Mouse (Mus musculus): ENCODE results near the gene Eif2b1. TPM values are rescaled to one million over a fixed set of nuclear protein-coding genes. Genes with fewer than 3 reads are reported as not detected.
"Not testable (repeated sequence)": the region's sequence is repeated elsewhere in the genome, so short reads cannot be mapped to it uniquely, and the experiment has no call there.

Gene Eif2b1
- polyA plus RNA-seq, 1 experiment from 2014 or later = 69.8 TPM

- H3K4me3 ChIP-seq (replicated peaks); H3K9me3 ChIP-seq (replicated peaks); ATAC-seq (ENCODE audit: low read depth); H3K27ac ChIP-seq; H3K27me3 ChIP-seq; H3K4me2 ChIP-seq; DNase-seq; H3K9ac ChIP-seq: not testable (repeated sequence)
- 76% methylated on average over 4 of the region's 4 CpGs for WGBS (ENCODE audit: insufficient replicate concordance)
- Histone ChIP-seq H3K36me3 (peaks cover 52% of the 10 kb centered on the region), H3K4me1 (replicated peaks) (peaks cover 22% of the 10 kb centered on the region)
These were observed 28.2 kb downstream of the Eif2b1 start for GRCm38 (mm10) chr5:124550737-124551136.

DNA sequence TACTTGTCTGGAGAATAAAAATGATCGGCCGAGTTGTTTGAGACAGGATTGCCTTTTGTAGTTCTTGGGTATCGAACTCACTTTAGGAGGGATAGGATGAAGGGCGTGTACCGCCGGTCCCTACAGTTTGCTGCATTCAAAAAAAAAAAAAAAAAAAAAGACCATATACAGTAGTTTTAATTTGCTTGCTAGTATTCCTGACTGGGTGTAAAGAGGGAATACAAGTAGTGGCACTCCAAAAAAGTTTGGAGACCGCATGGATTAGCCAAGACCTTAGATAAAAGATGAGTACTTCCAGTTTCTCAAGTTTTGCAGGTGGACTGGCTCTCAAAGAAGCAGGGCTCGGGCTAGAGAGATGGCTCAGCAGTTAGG lies 37.3 kb downstream of the Eif2b1 start:
- H3K9ac ChIP-seq = peak overlapping the region; percentile 96
- 7% methylated on average over 8 of the region's 8 CpGs for WGBS (ENCODE audit: insufficient replicate concordance)
- peak overlapping the region; percentile 87 for H3K27ac ChIP-seq
- peak overlapping the region; percentile 96 for H3K4me3 ChIP-seq (replicated peaks)
- H3K27me3 ChIP-seq = no peaks in the 10 kb centered on the region
- ATAC-seq (ENCODE audit: low read depth) = no peak
- peaks cover 37% of the 10 kb centered on the region for H3K4me1 ChIP-seq (replicated peaks)
- no peak for DNase-seq
- H3K4me2 ChIP-seq = peak overlapping the region; percentile 79
- no peaks in the 10 kb centered on the region for H3K9me3 ChIP-seq (replicated peaks)
- peaks cover 44% of the 10 kb centered on the region for H3K36me3 ChIP-seq

DNA sequence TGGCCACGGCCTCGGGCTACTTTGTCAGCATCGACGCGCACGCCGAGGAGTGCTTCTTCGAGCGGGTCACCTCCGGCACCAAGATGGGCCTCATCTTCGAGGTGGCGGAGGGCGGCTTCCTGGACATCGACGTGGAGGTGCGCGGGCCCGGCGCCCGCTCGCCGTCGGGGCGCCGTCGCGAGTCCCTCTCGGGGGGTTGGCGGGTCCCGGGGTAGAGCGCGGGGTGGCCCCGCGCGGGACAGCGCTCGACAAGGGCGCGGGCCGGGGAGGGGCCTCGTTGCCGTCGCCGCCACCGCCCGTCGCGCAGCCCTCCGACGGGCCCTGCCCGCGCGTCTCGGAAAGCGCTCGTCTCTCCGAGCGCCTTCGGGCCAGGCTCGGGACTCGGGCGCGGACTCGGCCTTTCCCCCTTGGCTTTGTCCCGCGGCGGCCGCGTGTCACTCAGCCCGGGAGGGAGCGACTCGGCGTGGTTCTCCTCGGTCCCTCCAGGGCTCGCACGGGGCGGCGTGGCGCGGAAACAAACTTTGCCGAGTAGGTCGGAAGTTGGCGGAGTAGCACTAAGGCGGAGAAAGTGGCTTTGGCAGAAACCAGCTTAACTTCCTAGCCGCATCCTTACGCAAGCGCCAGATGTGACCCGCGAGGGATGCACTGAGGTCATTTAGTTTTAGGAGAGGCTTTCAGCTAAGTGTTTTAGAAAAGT lies 37.9 kb downstream of the Eif2b1 start:
- Histone ChIP-seq H3K4me1 (replicated peaks) (peaks cover 38% of the 10 kb centered on the region), H3K4me2 (peak overlapping the region; percentile 79), H3K9ac (peak overlapping the region; percentile 96), H3K27ac (peak overlapping the region; percentile 87), H3K4me3 (replicated peaks) (peak overlapping the region; percentile 96), H3K27me3 (no peaks in the 10 kb centered on the region), H3K9me3 (replicated peaks) (no peaks in the 10 kb centered on the region), H3K36me3 (peaks cover 39% of the 10 kb centered on the region)
- under 1% methylated on average over 83 of the region's 89 CpGs for whole genome bisulfite sequencing (ENCODE audit: insufficient replicate concordance)
- ATAC-seq (ENCODE audit: low read depth) = peak; percentile 84
- DNase-seq = peak; percentile 64

DNA sequence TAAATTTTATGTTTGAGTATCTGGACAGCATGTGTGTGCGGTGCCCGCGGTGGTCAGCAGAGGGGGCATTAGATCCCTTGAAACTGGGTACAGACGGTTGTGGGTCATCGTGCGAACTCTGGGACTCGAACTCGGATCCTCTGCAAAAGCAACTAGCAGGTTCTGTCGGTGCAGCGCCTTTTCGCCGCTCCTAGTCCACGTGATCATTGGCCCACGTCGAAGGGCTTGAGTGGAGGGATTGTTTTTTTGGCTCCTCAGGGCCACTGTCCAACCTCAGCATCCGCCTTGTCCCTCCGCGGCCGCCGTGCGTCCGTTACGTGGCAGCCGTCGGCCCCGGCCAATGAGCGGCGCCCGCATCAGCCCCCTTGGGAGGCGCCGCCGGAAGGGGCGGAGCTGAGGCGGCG lies 38.5 kb downstream of the Eif2b1 start, which contains the start of gene Tmed2:
Gene Tmed2 (plus strand): TSS at position 313 of the 404 bp plus-strand sequence.
- peak; percentile 90 for ATAC-seq (ENCODE audit: low read depth)

GRCm38 (mm10) chr5:124539905-124540304 lies 39.0 kb downstream of the Eif2b1 start:
- WGBS (ENCODE audit: insufficient replicate concordance) = 63% methylated on average over 4 of the region's 4 CpGs
- peak overlapping the region; percentile 61 for H3K4me2 ChIP-seq
- H3K36me3 ChIP-seq = peaks cover 28% of the 10 kb centered on the region
- H3K27me3 ChIP-seq = no peaks in the 10 kb centered on the region
- 0 out of 2 replicates have a peak overlapping the region, but pooled peaks have one; percentile 31 for H3K27ac ChIP-seq
- no peaks in the 10 kb centered on the region for H3K9me3 ChIP-seq (replicated peaks)
- peak overlapping the region; percentile 96 for H3K4me3 ChIP-seq (replicated peaks)
- ATAC-seq (ENCODE audit: low read depth) (no peak), DNase-seq (no peak)
- H3K4me1 ChIP-seq (replicated peaks) = peaks cover 40% of the 10 kb centered on the region
- H3K9ac ChIP-seq = peak overlapping the region; percentile 60

More for the DNA sequence above, 38.5 kb downstream of the Eif2b1 start, which contains the start of gene Tmed2:
- peak within 1 kb of the TSS; percentile 96 for H3K9ac ChIP-seq
- under 1% methylated on average over 35 of the region's 35 CpGs for WGBS (ENCODE audit: insufficient replicate concordance)
- no peaks in the 10 kb centered on the region for H3K9me3 ChIP-seq (replicated peaks)
- H3K27ac ChIP-seq = peak within 1 kb of the TSS; percentile 87
- peak; percentile 92 for DNase-seq
- H3K27me3 ChIP-seq = no peaks in the 10 kb centered on the region
- H3K4me2 ChIP-seq = peak within 1 kb of the TSS; percentile 79
- peaks cover 32% of the 10 kb centered on the region for H3K36me3 ChIP-seq
- H3K4me3 ChIP-seq (replicated peaks) = peak within 1 kb of the TSS; percentile 96
- peaks cover 38% of the 10 kb centered on the region for H3K4me1 ChIP-seq (replicated peaks)

- no peak overlapping the region for H3K4me3 ChIP-seq (replicated peaks)
- peaks cover 42% of the 10 kb centered on the region for H3K4me1 ChIP-seq (replicated peaks)
- no peak for ATAC-seq (ENCODE audit: low read depth)
- DNase-seq = peak; percentile 56
- H3K9me3 ChIP-seq (replicated peaks) = no peaks in the 10 kb centered on the region
- H3K4me2 ChIP-seq = no peak overlapping the region
- H3K36me3 ChIP-seq = peaks cover 20% of the 10 kb centered on the region
- no peak overlapping the region for H3K27ac ChIP-seq
- H3K27me3 ChIP-seq = no peaks in the 10 kb centered on the region
- H3K9ac ChIP-seq = no peak overlapping the region
- WGBS (ENCODE audit: insufficient replicate concordance) = 76% methylated on average over 16 of the region's 16 CpGs
These were observed 39.8 kb downstream of the Eif2b1 start for GRCm38 (mm10) chr5:124538813-124539792.

DNA sequence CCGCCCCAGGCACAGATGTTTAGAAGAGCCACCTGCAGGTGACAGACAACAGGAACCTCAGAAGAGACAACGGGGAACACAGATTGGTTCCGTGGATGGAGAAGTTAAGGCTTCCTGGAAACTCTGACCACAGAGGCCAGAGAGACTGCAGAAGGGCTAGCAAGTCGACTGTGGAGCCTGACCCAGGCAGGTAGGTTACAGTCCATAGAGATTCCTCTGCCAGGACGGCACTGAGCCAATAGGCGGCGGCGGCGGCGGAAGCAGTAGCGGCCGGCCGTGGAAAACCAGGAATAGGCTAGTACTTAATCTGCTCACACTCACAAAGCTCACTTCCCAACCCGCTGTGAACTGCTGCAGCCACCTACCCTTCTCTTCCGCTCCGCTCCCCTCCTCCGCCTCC lies 42.2 kb downstream of the Eif2b1 start:
- no peaks in the 10 kb centered on the region for H3K36me3 ChIP-seq
- peaks cover 33% of the 10 kb centered on the region for H3K4me1 ChIP-seq (replicated peaks)
- no peaks in the 10 kb centered on the region for H3K9me3 ChIP-seq (replicated peaks)
- H3K27ac ChIP-seq = no peak overlapping the region
- WGBS (ENCODE audit: insufficient replicate concordance) = 6% methylated on average over 17 of the region's 17 CpGs
- H3K4me3 ChIP-seq (replicated peaks) = peak overlapping the region; percentile 9; the same call in 1 of the 2 replicates
- no peak overlapping the region for H3K9ac ChIP-seq
- H3K4me2 ChIP-seq = peak overlapping the region; percentile 50
- DNase-seq (no peak), ATAC-seq (ENCODE audit: low read depth) (no peak)
- H3K27me3 ChIP-seq = peaks cover 18% of the 10 kb centered on the region

- H3K27ac ChIP-seq = 0 out of 2 replicates have a peak overlapping the region, but pooled peaks have one; percentile 21
- H3K9me3 ChIP-seq (replicated peaks) = no peaks in the 10 kb centered on the region
- peaks cover 36% of the 10 kb centered on the region for H3K27me3 ChIP-seq
- H3K4me2 ChIP-seq = no peak overlapping the region
- DNase-seq (no peak), ATAC-seq (ENCODE audit: low read depth) (peak; percentile 42; the same call in 1 of the 2 replicates)
- H3K4me1 ChIP-seq (replicated peaks) = peaks cover 46% of the 10 kb centered on the region
- WGBS (ENCODE audit: insufficient replicate concordance) = 35% methylated on average over 5 of the region's 5 CpGs
- no peak overlapping the region for H3K4me3 ChIP-seq (replicated peaks)
- no peaks in the 10 kb centered on the region for H3K36me3 ChIP-seq
- H3K9ac ChIP-seq = no peak overlapping the region
These were observed 43.9 kb downstream of the Eif2b1 start for GRCm38 (mm10) chr5:124535016-124535415.

DNA sequence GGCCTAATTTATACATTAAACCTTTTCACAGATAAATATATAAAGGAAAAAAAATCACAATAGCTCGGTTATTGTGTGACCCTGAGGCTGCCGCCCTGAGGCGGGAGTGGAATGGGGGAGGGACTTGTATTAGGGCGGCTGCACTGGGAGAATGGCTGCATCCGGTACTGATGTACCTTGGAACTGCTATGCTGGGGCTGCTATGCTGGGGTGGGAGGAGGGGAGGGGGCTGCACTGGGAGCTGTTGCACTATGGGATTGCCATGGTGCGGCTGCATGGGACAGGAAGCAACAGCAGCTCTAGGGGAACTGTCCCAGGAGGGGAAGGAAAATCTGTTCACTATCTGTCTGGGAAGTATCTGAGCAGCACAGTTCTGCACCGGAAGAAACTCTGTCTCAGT lies 46.5 kb downstream of the Eif2b1 start:
- Histone ChIP-seq H3K9ac (no peak overlapping the region), H3K27ac (no peak overlapping the region), H3K9me3 (replicated peaks) (no peaks in the 10 kb centered on the region), H3K4me1 (replicated peaks) (peaks cover 56% of the 10 kb centered on the region), H3K36me3 (no peaks in the 10 kb centered on the region), H3K4me3 (replicated peaks) (no peak overlapping the region), H3K4me2 (no peak overlapping the region), H3K27me3 (peaks cover 53% of the 10 kb centered on the region)
- DNase-seq = no peak
- peak; percentile 24; the same call in 1 of the 2 replicates for ATAC-seq (ENCODE audit: low read depth)
- WGBS (ENCODE audit: insufficient replicate concordance) = 16% methylated on average over 7 of the region's 7 CpGs

DNA sequence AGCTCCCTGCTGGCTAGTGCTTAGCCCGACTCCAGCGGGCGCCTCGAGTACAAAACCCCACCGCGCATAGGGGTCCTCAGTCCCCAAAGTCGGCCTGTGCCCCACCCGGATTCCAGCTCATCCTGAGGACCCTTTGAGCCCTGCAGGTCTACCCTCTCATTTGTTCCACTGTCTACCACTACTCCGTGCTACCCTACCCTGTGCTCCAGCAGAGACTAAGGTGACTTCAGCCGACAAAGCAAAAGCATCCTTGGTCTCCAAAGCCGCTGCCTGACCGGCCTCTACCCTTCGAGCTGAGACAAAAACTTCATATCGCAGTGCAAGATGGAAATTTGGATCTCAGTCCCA lies 47.4 kb downstream of the Eif2b1 start:
- WGBS (ENCODE audit: insufficient replicate concordance) = 18% methylated on average over 14 of the region's 14 CpGs
- DNase-seq (no peak), ATAC-seq (ENCODE audit: low read depth) (no peak)
- Histone ChIP-seq H3K4me2 (peak overlapping the region; percentile 82), H3K9ac (peak overlapping the region; percentile 62; the same call in 1 of the 2 replicates), H3K27ac (peak overlapping the region; percentile 34; the same call in 1 of the 2 replicates), H3K27me3 (peaks cover 53% of the 10 kb centered on the region), H3K9me3 (replicated peaks) (no peaks in the 10 kb centered on the region), H3K4me1 (replicated peaks) (peaks cover 50% of the 10 kb centered on the region), H3K36me3 (no peaks in the 10 kb centered on the region), H3K4me3 (replicated peaks) (peak overlapping the region; percentile 67)

Measured in liver, embryonic 13.5 days (tissue).